Mouse (Mus musculus): ENCODE results near the gene Bak1.
A peak's percentile ranks its signal among the peaks of the same experiment; 100 is the strongest.

Gene Bak1

GRCm38 (mm10) chr17:27021076-27021475 is 7.7 kb downstream of the Bak1 start:
- no peak for DNase-seq (ENCODE audit: low spot score)

DNA sequence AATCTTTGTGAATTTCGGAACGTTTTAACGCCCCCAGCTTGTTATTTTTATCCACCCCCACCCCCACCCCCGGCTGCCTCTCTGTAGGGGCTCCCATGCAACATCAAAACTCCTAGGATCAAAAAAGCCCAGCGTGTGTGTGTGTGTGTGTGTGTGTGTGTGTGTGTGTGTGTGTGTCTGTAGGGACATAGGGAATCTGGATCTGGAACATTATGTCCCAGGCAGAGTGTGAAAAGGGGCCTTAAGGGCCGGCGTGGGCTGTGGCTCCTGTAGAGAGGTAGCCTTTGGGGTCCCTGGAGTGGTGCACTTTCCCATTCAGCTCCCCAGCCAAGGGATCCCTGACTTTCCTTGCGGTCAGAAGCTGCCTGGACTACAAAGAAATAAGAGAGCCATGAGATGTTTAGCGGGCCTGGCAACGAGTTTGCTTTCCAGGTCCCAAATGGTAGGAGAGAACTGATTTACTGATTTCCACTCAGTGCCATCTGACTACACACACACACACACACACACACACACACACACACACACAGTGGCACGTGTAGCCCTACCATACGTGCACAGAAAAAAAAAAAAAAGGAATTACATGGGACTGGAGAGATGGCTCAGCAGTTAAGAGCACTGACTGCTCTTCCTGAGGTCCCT is 10.1 kb downstream of the Bak1 start:
- no peak for DNase-seq (ENCODE audit: low spot score)

DNA sequence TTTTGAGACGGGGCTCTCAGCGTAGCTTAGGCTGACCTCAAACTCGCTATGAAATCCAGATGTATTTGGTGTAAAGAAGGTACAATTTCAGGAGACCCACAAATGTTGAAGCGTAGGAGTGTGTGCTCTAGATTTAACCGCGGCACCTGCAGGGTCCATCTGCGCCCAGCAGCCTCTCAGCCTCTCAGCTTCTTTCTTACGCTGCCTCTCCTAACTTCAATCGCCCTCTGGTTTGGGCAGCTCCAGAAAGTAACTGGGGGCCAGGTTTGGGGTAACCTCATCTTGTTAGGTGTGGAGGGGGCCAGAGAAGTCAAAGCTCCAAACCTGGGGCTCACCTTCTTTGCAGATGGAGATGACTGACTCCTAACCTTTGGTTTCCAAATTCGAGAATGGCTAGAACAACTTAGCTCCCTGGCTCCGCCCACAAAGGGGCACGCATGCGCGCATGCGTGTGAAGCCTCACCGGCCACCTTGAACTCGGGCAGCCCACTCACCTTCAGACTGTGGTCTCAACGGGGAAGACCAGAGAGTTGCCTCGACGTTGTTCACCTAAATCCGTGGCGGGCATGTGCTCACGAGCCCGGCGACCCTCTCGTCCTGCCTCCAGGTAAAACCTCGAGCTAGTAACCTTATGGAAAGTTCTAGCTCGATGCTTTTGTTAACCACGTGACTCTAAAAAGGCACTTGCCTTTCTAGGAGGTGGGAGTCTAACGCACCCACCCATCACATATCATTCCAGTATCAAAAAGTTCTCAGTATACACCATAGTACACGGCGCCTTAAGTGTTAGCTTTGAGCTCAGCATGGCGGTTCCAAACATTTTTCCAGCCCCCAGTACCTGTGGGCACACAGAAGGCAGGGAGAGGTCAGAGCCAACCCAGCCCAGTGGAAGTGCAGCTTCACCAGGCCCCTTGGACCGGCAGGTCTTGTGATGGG is 11.0 kb downstream of the Bak1 start:
- peak; percentile 87 for DNase-seq (ENCODE audit: low spot score)

DNA sequence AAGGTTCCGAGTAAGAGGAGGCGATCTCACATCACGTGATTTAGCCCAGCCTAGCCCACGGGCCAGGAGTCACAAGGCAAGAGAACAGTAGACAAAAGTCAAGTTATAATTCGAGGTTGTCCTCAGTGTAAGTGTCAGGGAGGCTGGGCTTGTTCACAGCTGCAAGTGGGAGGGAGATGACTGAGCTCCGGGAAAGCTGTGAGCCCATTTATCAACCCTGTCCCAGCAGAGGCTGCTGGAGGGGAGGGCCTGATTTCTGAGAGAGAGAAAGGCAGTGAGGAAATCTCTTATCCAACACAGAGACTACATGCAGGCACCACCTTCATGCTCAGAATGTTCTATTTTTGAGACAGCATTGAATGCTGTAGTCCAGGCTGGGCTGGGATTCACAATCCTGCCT is 15.9 kb downstream of the Bak1 start:
- no peak for DNase-seq (ENCODE audit: low spot score)

- no peak for DNase-seq (ENCODE audit: low spot score)
Measured at GRCm38 (mm10) chr17:27011998-27012672, 16.7 kb downstream of the Bak1 start.

GRCm38 (mm10) chr17:27011167-27011566 is 17.6 kb downstream of the Bak1 start:
- no peak for DNase-seq (ENCODE audit: low spot score)

DNA sequence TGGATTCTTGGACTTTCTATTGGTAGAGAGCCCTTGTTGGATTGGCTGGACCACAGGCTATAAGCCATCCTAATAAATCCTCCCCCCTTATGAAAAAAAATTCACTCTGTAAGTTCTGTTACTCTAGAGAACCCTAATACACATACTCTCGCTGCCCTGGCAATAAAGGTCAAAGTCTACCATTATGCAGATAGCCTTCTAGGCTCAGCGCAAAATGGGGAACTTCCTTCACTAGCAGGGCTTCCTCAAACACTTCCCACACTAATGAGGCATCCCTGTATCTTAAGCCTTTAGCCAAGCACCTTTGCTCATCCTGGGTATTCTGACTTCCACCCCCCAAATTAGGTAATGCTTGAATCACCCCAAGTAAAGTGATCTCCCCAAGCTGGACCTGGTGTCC is 20.5 kb downstream of the Bak1 start:
- DNase-seq (ENCODE audit: low spot score): no peak

DNA sequence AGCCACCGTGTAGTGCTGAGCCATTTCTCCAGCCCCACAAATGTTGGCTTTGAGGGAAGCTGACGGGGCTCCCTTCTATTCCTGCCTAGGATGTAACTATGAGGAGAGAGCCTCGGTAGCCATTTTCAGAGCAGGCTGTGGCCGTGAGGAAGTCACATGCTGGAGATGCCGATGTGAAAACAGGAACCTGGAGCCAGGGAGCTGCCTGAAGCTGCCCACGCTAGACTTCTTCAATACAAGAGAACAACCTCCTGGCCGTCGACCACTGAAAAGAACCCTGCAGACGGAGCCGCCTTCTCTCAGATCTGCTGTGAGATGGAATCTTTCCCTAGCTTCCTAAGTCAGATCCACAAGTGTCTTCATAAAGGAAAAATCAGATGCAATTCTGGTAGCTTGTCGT is 23.2 kb downstream of the Bak1 start:
- no peak for DNase-seq (ENCODE audit: low spot score)

- DNase-seq (ENCODE audit: low spot score): no peak
Measured at GRCm38 (mm10) chr17:27004903-27005485, 23.8 kb downstream of the Bak1 start.

- peak; percentile 61 for DNase-seq (ENCODE audit: low spot score)
Measured at GRCm38 (mm10) chr17:27004431-27004830, 24.4 kb downstream of the Bak1 start.

DNA sequence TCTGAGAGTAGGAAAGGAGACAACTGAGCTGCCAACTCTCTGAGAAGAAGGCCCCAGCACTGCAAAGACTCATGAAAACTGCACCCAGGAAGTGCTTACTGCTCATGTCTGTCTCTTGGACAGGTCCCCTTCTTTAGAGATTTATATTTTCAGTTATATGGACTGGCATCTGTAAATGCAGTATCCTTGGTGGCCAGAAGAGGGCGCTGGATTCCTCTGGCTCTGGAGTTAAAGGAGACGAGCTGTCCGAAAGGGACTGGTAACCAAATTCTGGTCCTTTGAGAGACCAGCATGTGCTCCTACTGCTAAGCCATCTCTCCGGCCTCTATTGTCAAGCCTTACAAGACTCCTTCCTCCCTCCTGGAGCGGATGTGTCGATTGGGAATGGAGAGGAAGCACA is 26.9 kb downstream of the Bak1 start:
- no peak for DNase-seq (ENCODE audit: low spot score)

GRCm38 (mm10) chr17:27001151-27001550 is 27.7 kb downstream of the Bak1 start:
- DNase-seq (ENCODE audit: low spot score): no peak

GRCm38 (mm10) chr17:26999996-27000395 is 28.8 kb downstream of the Bak1 start:
- no peak for DNase-seq (ENCODE audit: low spot score)

- DNase-seq (ENCODE audit: low spot score): no peak
Measured at GRCm38 (mm10) chr17:26998283-26998682, 30.5 kb downstream of the Bak1 start.

DNA sequence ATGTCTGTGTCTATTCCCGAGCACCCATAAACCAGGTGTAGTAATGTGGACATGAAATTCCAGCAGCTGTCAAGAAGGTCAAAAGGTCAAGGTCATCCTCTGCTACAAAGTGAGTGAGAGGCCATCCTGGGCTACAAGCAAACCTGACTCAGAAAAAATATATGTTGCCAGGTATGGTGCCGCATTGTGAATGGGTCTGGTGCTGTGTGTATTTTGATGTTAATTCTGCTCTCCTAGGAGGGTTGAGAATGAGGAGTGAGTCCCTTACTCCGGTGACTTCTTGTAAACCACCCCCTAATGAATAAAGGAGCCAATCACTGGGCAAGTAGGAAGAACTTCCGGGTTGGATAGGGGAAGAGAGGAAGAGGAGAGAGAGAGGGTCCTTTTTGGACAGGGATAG is 31.1 kb downstream of the Bak1 start:
- DNase-seq (ENCODE audit: low spot score): no peak

DNA sequence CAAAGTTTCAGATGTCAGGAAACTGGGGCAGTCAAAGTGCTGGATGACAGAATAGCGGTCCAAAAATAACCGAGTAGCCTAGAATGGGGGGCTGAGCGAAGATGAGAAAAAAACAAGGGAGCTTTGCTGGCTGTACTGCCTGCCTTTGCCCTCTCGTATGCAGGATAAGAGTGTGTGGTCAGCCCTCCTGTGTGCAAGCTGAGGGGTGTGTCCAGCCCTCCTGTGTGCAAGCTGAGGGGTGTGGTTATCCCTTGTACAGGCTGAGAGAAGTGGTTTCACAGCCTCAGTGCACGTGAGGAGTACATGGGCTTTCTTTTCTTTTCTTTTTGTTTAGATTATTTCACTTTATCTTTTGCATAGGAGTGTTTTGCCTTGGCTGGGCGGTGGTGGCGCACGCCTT is 33.2 kb downstream of the Bak1 start:
- DNase-seq (ENCODE audit: low spot score): no peak

- DNase-seq (ENCODE audit: low spot score): no peak
Measured at GRCm38 (mm10) chr17:26995006-26995405, 33.8 kb downstream of the Bak1 start.

- peak; percentile 48 for DNase-seq (ENCODE audit: low spot score)
Measured at GRCm38 (mm10) chr17:26994410-26994809, 34.4 kb downstream of the Bak1 start.

DNA sequence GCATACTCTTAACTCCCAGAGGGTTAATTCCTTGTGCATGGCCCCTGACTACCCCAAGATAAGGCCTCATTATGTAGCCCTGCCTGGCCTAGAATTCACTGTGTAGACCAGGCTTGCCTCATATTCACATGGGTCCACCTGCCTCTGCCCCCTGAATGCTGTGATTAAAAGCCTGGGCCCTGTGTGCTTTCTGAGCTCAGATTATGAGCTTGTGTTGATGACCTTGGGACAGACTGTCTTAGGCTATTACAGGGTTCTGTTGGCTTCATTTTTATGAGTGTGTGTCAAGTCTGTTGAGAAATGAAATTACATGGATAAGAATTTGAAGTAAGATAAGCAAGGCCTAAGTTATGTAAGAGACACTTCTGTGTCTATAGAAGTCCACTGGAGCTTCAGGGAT is 38.3 kb downstream of the Bak1 start:
- DNase-seq (ENCODE audit: low spot score): no peak

- DNase-seq (ENCODE audit: low spot score): no peak
Measured at GRCm38 (mm10) chr17:26985503-26986179, 43.2 kb downstream of the Bak1 start.

GRCm38 (mm10) chr17:26983382-26983781 is 45.4 kb downstream of the Bak1 start:
- no peak for DNase-seq (ENCODE audit: low spot score)

DNA sequence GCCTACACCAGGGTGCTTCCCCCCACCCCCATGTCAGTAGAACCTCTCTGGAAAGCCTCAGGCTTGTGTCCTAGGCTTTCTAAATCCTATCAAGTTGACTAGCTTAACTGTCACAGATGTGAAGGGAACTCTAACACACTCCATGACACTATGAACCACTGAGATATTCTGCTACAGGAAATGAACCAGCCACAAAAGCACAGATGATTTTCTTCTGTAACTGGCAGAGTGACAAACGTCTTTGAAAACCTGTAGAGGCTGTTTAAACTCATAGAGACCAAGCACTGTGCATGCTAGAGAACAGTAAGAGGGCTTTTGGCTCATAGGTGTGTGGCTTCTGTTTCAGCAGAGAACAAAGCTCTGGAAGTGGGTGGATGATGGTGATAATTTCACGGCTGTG is 47.8 kb downstream of the Bak1 start:
- DNase-seq (ENCODE audit: low spot score): no peak
